Mouse (Mus musculus): ENCODE data around the gene Msl1. TPM values are rescaled to one million over a fixed set of nuclear protein-coding genes. Genes with fewer than 3 reads are reported as not detected.

Gene Msl1
- polyA plus RNA-seq, 1 experiment: 25.4 TPM

GRCm38 (mm10) chr11:98764091-98764490 is 31.2 kb upstream of the Msl1 start:
- no peak for DNase-seq (ENCODE audit: low read depth)

DNA sequence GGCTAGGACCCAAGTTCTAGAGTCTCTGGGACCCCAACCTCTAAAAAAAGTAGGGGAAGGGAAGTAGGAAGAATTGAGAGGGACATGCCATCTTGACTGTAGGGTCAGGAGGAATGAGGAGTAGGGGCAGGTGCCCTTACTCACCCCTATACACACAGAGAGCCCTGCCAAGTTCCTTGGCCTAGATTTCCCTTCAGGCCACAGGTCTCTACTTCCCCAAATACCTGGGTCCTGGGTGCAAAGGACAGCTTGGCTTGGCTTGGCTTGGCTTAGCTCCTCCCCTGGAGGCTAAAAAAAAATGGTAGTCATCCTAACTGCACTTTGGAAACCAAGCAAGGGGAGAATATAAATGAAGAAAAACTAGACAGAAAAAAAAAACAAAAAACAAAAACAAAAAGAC is 30.6 kb upstream of the Msl1 start:
- no peak for DNase-seq (ENCODE audit: low read depth)

GRCm38 (mm10) chr11:98765421-98766309 is 29.7 kb upstream of the Msl1 start:
- no peak for DNase-seq (ENCODE audit: low read depth)

DNA sequence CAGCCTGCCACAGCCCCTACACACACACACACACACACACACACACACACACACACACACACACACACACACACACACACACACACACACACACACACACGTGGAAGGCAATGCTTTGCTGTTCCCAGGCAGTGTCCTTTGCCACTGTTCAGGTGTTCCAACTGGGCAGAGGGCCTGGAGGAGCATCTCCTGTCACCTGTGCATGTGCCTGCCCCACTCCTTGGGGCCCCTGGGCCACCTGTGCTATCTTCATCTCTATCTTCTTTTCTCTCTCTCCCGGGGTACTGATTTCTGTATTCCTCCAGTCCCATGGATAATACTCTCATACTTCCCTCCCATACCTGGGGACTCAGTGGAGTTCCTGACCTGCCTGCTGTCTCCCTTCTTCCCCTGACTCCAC is 29.0 kb upstream of the Msl1 start:
- DNase-seq (ENCODE audit: low read depth): no peak

GRCm38 (mm10) chr11:98766816-98767215 is 28.5 kb upstream of the Msl1 start:
- DNase-seq (ENCODE audit: low read depth): no peak

DNA sequence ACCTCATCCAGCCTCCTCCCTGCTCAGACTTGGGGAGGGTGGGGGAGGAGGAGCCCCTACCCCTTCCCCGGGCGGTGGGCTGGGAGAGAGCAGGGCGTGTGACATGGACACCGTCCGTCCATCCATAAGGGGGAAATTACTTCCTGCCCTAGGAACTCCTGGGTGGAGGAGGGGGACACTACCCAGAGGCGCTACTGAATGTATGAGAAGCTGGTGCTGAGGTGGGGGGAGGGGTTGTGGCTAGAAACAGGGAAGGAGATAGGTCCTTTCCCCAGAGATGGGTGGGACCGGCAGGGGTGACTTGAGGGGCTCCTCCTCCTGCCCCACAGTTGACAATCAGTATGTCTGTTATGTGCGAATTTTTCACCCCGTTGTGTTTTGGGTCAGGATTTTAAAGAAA is 28.0 kb upstream of the Msl1 start:
- DNase-seq (ENCODE audit: low read depth): no peak

- no peak for DNase-seq (ENCODE audit: low read depth)
Measured at GRCm38 (mm10) chr11:98767713-98768112, 27.6 kb upstream of the Msl1 start.

DNA sequence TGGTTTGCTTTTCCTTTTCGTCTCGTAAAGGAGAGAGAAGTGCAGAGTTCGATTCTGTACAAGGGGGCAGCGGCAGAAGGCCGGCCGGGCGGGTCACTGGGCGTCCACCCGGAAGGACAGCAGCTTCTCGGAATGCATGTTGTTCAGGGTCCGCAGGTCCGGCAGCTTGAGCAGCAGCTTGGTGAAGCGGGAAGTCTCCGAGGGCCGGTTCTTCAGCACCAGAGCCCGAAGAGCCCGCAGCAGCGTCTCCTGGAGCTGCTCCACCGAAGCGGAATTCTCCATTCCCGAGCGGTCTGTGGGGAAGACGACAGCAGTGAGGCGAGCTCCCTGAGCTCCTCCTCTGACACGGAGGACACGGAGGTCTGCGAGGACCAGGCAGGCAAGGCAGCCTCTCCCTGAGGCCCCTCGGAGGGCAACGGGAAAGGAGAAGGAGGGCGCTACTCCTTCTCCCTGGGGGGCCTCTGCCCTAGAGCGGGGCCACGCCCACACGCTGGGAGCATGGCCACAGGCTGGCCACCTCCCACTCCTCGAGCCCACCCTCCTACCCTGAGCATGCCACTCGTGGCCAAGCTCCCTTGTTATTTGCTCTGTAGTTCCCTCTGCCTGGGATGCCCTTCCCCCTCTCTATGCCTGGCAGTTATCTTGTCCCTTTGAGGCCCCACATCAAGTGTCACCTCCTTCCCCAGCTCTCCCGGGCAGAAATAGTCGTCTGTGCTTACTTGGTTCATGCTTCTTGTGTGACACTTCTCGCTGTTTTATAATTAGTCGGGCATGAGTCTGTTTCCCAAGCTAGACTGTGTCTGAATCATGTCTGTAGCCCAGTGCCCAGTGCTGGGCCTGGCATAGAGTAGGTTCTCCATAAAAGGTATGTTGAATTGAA is 26.9 kb upstream of the Msl1 start:
- no peak for DNase-seq (ENCODE audit: low read depth)

DNA sequence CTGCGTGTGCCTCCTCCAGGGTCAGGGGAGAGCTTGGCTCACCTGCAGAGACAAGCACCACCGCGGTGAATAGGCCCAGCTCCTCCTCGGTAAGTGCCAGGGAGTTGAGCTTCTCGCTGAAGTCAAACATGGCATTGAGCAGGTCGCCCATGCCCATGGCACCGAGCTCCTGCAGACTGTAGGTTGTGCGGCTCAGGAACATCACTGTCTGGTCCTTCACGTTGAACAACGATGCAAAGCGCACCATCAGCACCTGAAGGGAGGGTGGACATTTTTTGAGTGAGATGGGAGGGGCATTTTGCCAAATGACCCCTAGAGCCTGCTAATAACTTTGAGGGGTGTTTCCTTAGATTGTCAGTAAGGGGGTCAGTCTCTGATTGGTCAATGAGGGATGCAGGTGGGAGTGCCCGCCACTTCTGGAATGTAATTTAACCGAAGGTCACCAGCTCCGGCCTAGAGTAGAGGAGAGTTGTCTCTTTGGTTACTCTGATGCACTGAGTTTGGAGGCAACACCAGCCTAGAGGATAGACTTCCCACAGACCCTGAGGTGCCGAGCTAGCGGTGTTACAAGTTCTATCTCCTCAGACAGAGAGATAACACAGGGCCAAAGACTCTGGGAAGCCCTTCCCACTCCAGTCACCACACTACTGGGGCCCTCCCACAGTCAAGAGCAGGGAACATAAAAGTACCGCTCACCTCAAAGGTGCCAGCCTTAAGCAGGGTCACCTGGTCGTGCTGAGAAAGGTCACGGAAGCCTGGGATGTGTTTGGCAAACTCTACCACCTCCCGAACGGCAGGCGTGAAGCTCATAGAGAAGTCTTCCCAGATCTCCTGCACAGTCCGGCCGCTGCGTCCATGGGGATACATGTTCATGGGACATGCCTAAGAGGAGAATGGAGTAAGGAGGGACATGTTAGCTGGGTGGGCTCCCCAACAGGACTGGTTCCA is 26.0 kb upstream of the Msl1 start:
- no peak for DNase-seq (ENCODE audit: low read depth)

DNA sequence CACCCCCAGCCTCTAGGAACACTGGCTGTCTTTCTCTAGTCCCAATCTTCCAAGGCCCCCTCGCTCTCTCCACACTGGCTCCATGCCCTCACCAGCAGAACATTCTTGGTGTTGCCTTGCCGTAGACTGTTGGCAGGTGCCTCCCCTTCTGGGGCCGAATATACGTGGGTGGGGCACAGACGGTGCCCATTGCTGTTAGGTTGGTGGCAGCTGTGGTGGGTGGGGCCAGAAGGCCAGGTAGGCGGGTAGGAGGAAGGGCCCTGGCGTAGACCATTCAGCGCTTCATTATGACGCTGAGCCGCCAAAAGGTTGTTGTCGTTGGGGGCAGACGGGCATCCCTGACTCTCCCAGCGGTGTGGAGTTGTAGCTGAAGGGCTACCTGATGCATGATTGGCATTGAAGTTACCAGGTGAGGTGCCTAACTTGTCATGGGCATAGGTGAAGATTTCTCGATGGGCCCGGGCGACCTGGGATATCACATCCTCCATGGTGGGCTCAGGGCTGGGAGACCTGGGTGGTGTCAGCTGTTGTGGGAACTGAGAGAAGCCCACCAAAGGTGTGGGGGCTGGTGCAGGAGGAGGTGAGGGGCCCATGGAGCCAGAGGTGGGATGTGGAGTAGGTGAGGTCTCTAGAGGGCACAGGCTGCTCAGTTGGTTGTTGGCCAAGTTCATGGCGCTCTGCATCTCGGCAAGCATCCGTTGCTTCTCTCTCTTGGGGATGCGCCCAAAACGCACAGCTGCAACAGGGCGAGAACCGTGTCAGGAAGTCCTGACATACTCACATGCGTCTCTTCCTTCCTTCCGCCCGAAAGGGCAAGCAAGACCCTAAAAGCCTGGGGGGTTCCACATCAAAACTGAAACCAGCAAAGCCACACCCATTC is 25.0 kb upstream of the Msl1 start:
- DNase-seq (ENCODE audit: low read depth): no peak

DNA sequence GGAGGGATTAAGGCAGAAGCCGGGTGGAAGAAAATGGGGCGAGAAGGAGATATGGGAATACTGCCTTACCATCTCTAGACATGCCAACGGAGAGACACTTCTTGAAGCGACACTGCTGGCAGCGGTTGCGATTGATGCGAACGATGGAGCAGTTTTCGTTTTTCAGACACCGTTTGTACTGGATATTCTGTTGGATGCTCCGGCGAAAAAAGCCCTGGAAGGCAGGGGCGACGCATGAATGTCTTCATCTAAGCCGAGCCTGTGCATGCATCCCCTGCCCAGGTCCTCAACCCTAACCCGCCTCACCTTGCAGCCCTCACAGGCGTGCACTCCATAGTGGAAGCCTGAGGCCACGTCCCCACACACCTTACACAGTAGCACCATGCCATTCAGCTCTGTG is 24.2 kb upstream of the Msl1 start:
- DNase-seq (ENCODE audit: low read depth): no peak

- no peak for DNase-seq (ENCODE audit: low read depth)
Measured at GRCm38 (mm10) chr11:98771844-98772525, 23.3 kb upstream of the Msl1 start.

- DNase-seq (ENCODE audit: low read depth): no peak
Measured at GRCm38 (mm10) chr11:98772667-98773171, 22.6 kb upstream of the Msl1 start.

DNA sequence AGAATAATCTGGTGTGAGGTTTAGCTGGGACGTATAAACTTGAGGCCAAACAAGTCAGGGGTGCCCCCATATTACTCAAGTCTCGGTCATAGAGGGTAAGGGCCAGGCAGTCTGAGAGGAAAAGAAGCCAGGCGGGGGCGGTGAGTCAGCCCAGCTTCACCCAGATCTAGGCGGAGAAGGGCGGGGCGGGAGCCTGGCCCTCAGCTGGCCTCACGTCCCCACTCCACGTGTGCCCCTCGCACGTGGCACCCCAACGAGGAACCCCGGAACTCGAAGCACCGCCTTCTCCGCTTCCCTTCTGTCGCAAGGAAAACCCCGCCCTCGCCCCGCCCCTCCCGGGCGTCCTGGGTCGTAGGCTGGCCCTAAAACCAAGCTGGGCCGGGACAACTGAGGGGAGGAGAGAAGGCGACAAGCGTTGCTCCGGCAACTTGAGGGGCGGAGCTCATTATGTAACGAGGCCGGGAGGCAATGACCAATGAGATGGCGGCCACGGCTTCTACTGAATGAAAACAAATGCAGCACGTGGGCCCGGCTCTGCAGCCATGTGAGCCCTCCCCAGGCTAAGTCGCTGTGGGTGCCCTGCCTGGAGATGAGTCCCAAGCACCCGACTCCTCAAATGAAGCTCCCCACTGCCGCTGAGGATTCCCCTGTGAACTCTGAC is 21.6 kb upstream of the Msl1 start:
- DNase-seq (ENCODE audit: low read depth): no peak

GRCm38 (mm10) chr11:98774582-98775347 is 20.6 kb upstream of the Msl1 start, which contains the start of gene Nr1d1:
TSS of gene Nr1d1 (minus strand) at chr11:98775333.
- DNase-seq (ENCODE audit: low read depth): no peak

- no peak for DNase-seq (ENCODE audit: low read depth)
Measured at GRCm38 (mm10) chr11:98775348-98776051, 19.8 kb upstream of the Msl1 start.

- no peak for DNase-seq (ENCODE audit: low read depth)
Measured at GRCm38 (mm10) chr11:98776052-98776764, 19.1 kb upstream of the Msl1 start.

All from gonadal fat pad, adult 2 months (tissue).